In the genomic region with DNA sequence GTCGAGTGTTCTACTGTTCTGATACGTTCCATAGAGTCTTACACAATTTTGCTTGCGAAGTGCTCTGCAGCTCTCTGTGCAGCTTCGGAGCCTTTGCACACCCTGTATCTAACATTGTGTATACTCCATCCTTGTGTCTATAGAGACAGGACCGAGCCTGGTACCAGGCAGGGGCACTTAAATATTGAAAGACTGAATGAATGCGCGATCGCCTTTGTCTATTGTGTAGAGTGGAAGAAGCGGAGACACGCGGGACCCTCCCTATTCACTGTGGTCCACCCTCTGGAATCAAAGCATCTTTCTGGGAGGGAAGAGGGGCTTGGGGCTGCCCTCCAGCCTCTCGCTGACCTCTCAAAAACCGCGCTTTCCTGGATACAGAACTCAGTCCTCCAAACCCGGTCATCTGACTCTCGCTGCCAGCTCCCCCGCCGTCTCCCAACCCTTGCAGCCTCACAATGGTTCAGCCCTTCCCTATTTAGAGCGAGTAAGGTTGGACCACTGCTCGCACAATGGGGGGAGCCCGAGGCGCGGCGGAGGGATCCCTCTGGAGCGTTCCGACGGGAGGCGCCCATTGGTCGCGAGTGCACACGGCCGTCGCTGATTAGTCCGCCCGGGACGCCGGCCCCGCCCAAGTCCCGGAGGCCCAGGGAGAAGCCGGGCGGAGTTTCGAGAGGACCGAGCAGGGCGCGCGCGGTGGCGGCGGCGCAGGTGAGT, we compare ENCODE assay signal across 8 mouse cellular contexts. TPM values are rescaled to one million over a fixed set of nuclear protein-coding genes. Genes with fewer than 3 reads are reported as not detected.
DNase-seq lines count a peak whose midpoint lies in the region; ATAC-seq lines count a peak whose summit lies in the region.

TSS of gene Gipc1 (plus strand) at position 648 of the 714 bp plus-strand sequence.

- 0 out of 2 replicates have a peak, but pooled peaks cover 3% of the 10 kb centered on the region for H3K36me3 ChIP-seq in lung, embryonic 16.5 days (ENCODE audit: control insufficient read depth, insufficient read depth, low read length)

- peaks cover 15% of the 10 kb centered on the region for H3K4me1 ChIP-seq in lung, embryonic 16.5 days (replicated peaks; ENCODE audit: control insufficient read depth, insufficient read depth, low read length)

- ATAC-seq in hematopoietic stem cell, adult 5-6 weeks (replicated peaks in 1 of 2; ENCODE audit: insufficient read depth in 1 of 2, low FRiP score in 2 of 2, low TSS enrichment in 1 of 2, low read depth in 1 of 2, poor library complexity in 2 of 2, severe bottlenecking in 2 of 2) = peak; percentile 96 to 98
- ATAC-seq in lung, embryonic 16.5 days (ENCODE audit: low read depth) = peak; percentile 97

- peak within 1 kb of the TSS; percentile 81 for H3K4me3 ChIP-seq in lung, embryonic 16.5 days (ENCODE audit: low read length)

- no peaks in the 10 kb centered on the region for H3K9me3 ChIP-seq in lung, embryonic 16.5 days (ENCODE audit: control insufficient read depth, low read length)

- H3K4me2 ChIP-seq in lung, embryonic 16.5 days (ENCODE audit: low read depth, low read length) = peak within 1 kb of the TSS; percentile 90

- DNase-seq in MEL-GATA-1-ER (ENCODE audit: extremely low read depth, low read depth) = peak; percentile 97
- peak; percentile 96 for DNase-seq in cerebellum, adult 8-10 months
- DNase-seq in forelimb bud, embryonic 11.5 days (ENCODE audit: low read depth, low spot score) = peak; percentile 98
- DNase-seq in layer of hippocampus, adult 9-10 months (ENCODE audit: low spot score) = peak; percentile 91
- DNase-seq in ovary, postnatal 10 days (ENCODE audit: low spot score) = peak; percentile 82
- peak; percentile 93 to 96 for DNase-seq in thymus, postnatal 10 days (ENCODE audit: low spot score in 2 of 2)

- WGBS in lung, embryonic 16.5 days = 3% methylated on average over 50 of the region's 50 CpGs

- H3K27ac ChIP-seq in lung, embryonic 16.5 days (ENCODE audit: low read length) = peak within 1 kb of the TSS; percentile 85

- no peaks in the 10 kb centered on the region for H3K27me3 ChIP-seq in lung, embryonic 16.5 days (ENCODE audit: control insufficient read depth, insufficient read depth, low read depth, low read length)

- peak within 1 kb of the TSS; percentile 93 for H3K9ac ChIP-seq in lung, embryonic 16.5 days (ENCODE audit: low read length)

RNA-seq across cellular contexts. Expression of gene Gipc1, which starts in this region (rescaled TPM):
- total RNA-seq in hematopoietic stem cell, adult 5-6 weeks (2017) = 4.6 and 13.5 TPM in 2 replicates
- 178 and 190 TPM in 2 replicates for polyA plus RNA-seq in lung, embryonic 16.5 days (2015; fragmentation: Nextera tagmentation; extraction: Ambion mirVana)

Comparison
In these comparisons a context has a peak if more than half of its experiments do, and no peak if none do; other contexts are left out.
1. Peak in every context shown above with its lines: DNase-seq, ATAC-seq, H3K4me3 ChIP-seq and H3K27ac ChIP-seq.